Mouse (Mus musculus) heart, embryonic 13.5 days (tissue): ENCODE measurements at regions not wholly inside any gene's neighbourhood (a gene's known extent, or its start where the extent isn't known, plus 50 kb on each side); places are given as distances from the start of the nearest gene placed in this dataset.

Experiments used
- ATAC-seq: fragments of 200-750 bp; cut with Nextera tagmentation; 2 replicates; pipeline ENCODE4 v1.8.0; 2017; ENCODE audit warnings: moderate TSS enrichment; ENCODE audit not compliant: insufficient number of reproducible peaks, low FRiP score, low TSS enrichment; ENCODE audit errors: extremely low read depth
- H3K27ac ChIP-seq: fragments of 300-500 bp; sonication (generic); replicated peaks from 2 replicates; pipeline ENCODE4 v1.5.1; 2015; ENCODE audit warnings: moderate library complexity, mild to moderate bottlenecking, inconsistent platforms
- H3K27me3 ChIP-seq: fragments of 300-500 bp; sonication (generic); replicated peaks from 2 replicates; pipeline ENCODE4 v1.6.1; 2015; ENCODE audit warnings: mild to moderate bottlenecking, inconsistent platforms
- H3K36me3 ChIP-seq: fragments of 300-500 bp; sonication (generic); 2 replicates; pipeline ENCODE4 v1.6.1; 2015; ENCODE audit warnings: mild to moderate bottlenecking, inconsistent platforms
- H3K4me1 ChIP-seq: fragments of 300-500 bp; sonication (generic); 2 replicates; pipeline ENCODE4 v1.6.1; 2015; ENCODE audit warnings: inconsistent platforms
- H3K4me2 ChIP-seq: fragments of 300-500 bp; sonication (generic); 2 replicates; pipeline ENCODE4 v1.6.1; 2015; ENCODE audit warnings: inconsistent platforms, mild to moderate bottlenecking, moderate library complexity
- H3K4me3 ChIP-seq: fragments of 300-500 bp; sonication (generic); 2 replicates; pipeline ENCODE4 v1.5.1; 2015; ENCODE audit warnings: moderate library complexity, mild to moderate bottlenecking, inconsistent platforms
- H3K9ac ChIP-seq: fragments of 300-500 bp; sonication (generic); 2 replicates; pipeline ENCODE4 v1.6.1; 2015; ENCODE audit warnings: inconsistent platforms, mild to moderate bottlenecking, moderate library complexity
- H3K9me3 ChIP-seq: fragments of 300-500 bp; sonication (generic); 2 replicates; pipeline ENCODE4 v1.6.1; 2016; ENCODE audit warnings: inconsistent platforms
- WGBS: fragments of 180-500 bp; shearing (Covaris S2); methylation state at CpG from one replicate; pipeline ENCODE4 v1.1.7; 2015; ENCODE audit warnings: mixed read lengths; 5-methylcytosine and 5-hydroxymethylcytosine counted together

DNA sequence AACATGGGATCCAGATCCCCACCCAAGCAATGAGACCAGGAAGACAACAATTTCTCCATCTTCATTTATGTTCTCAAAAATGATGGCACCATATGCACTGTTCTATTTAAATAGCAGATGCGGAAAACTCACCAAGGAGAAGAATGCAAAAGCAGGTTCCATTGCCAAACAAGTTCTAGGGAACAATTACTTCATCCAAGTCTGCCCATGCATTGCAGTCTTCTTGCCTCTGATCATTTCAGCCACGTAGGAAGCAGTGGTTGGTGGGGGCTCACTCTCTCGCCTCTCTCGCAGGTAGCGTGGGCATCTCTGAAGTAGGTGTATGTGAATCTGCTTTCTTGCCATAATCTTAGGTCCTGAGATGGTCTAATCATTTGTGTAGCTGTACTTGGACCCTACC, 557.5 kb upstream of the Id2 start:
- H3K4me3 ChIP-seq = no peak overlapping the region
- no peaks in the 10 kb centered on the region; the same call in 1 of the 2 replicates for H3K9me3 ChIP-seq
- no peak overlapping the region for H3K9ac ChIP-seq
- H3K27ac ChIP-seq = no peak overlapping the region
- no peaks in the 10 kb centered on the region for H3K27me3 ChIP-seq
- ATAC-seq = no peak
- 81% methylated on average over 5 of the region's 5 CpGs for WGBS
- no peak overlapping the region for H3K4me2 ChIP-seq
- no peaks in the 10 kb centered on the region for H3K36me3 ChIP-seq
- H3K4me1 ChIP-seq = no peaks in the 10 kb centered on the region

DNA sequence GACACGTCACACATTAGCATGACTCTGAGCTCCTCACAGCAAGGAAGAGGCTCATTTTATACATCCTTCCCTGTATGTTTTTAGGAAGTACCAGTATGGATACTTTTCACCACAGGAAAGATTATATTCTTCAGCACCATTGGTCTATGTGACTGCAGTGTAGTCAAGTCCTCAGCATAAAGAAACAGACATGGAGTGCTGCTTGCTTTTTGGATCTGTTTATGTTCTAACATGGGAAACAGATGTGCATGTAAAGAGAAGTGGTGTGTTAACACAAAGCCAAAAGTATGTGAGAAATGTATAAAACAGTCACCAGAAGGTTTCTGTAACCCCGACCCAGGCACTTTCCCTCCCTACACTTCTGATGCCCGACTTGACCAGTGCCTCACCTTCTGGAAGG, 553.3 kb upstream of the Id2 start:
- Histone ChIP-seq H3K4me1 (0 out of 2 replicates have a peak, but pooled peaks cover 3% of the 10 kb centered on the region), H3K4me3 (no peak overlapping the region), H3K27ac (no peak overlapping the region), H3K27me3 (no peaks in the 10 kb centered on the region), H3K9ac (no peak overlapping the region), H3K4me2 (no peak overlapping the region), H3K9me3 (no peaks in the 10 kb centered on the region), H3K36me3 (no peaks in the 10 kb centered on the region)
- WGBS = 74% methylated on average over 3 of the region's 3 CpGs
- no peak for ATAC-seq

DNA sequence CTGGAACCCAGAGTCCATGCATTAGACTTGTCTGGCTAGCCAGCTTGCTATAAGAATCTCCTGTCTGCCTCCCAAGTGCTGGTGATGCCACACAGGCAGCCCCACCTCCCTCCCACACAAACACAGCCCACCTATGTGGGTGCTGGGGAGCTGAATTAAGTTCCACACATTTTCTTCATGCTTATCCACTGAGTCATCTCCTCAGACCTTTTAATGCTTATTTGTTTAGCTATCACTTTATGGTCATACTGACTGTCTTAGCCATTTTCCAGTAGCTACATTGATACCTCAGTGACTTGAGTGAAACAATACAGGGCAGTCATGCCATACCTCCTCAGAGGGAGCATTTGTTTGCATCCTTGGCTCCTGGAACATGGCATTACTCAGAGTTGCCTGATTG, 531.1 kb upstream of the Id2 start:
- H3K4me1 ChIP-seq = peaks cover 24% of the 10 kb centered on the region
- H3K4me2 ChIP-seq = no peak overlapping the region
- no peak for ATAC-seq
- no peaks in the 10 kb centered on the region for H3K9me3 ChIP-seq
- no peaks in the 10 kb centered on the region for H3K36me3 ChIP-seq
- H3K4me3 ChIP-seq = no peak overlapping the region
- H3K27ac ChIP-seq = no peak overlapping the region
- H3K9ac ChIP-seq = no peak overlapping the region
- H3K27me3 ChIP-seq = no peaks in the 10 kb centered on the region

DNA sequence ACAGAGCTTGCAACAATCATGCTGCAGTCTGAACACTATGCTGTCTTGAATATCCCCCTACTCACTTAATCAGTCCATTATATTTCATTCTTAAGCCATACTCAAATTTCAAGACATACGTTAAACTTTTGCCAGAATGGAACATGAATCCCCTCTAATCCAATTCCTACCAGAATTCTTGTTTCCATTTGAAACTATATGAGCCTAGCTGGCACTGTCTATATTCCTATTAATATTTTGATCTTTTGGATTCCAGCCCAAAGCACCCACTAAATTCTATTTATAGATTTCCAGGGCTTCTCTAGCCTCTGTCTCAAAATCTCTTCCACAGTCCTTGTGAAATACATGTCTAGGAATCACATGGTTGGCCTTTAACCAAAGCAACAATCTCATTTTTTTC, 528.9 kb upstream of the Id2 start:
- WGBS = 74% methylated on average over 1 of the region's 1 CpGs
- Histone ChIP-seq H3K27ac (peak overlapping the region; percentile 43), H3K9me3 (no peaks in the 10 kb centered on the region), H3K4me3 (no peak overlapping the region), H3K36me3 (no peaks in the 10 kb centered on the region), H3K4me1 (peaks cover 24% of the 10 kb centered on the region), H3K27me3 (no peaks in the 10 kb centered on the region), H3K4me2 (no peak overlapping the region), H3K9ac (no peak overlapping the region)
- ATAC-seq = no peak

DNA sequence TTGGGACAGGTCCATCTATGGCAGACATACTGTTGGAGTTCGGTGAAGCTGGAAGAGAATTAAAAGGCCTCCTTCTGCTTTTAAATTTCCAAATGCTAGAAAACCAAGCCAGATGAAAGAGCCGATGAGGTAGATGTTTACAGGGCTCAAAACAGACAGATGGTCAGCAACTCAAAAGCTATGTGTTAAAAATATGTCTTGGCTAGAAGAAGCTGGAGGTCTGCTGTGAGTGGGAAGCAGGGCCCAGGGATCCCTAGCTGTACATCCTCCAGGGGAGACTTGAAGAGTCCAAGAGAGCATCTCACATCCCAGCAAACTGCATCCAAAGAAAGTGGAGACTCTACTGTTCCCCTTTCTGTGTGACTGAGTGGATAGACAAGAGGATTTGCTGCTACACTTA, 526.5 kb upstream of the Id2 start:
- H3K9ac ChIP-seq = no peak overlapping the region
- H3K4me2 ChIP-seq = no peak overlapping the region
- H3K4me3 ChIP-seq = no peak overlapping the region
- WGBS = 86% methylated on average over 2 of the region's 2 CpGs
- H3K4me1 ChIP-seq = peaks cover 24% of the 10 kb centered on the region
- no peak overlapping the region for H3K27ac ChIP-seq
- no peak for ATAC-seq
- no peaks in the 10 kb centered on the region for H3K27me3 ChIP-seq
- no peaks in the 10 kb centered on the region for H3K36me3 ChIP-seq
- H3K9me3 ChIP-seq = no peaks in the 10 kb centered on the region

DNA sequence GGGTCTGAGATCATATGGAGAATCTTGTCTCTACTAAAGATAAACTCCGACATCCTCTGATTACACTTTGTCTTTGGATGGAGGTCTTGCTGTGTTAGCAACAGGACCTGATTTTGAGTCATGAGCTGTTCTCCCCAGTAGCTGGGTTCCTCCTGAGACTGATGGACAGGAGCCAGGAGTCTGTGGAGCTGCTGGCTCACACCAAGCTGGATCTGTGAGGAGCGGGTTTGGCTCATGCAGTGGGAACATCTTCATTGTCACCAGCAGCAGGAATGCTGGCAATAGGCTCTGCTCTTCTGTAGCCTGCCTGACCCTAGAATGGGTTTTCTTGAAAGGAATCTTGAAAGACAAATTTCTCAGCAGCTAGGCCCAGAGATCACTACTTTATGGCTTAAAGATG, 524.2 kb upstream of the Id2 start:
- Histone ChIP-seq H3K27me3 (no peaks in the 10 kb centered on the region), H3K4me2 (no peak overlapping the region), H3K4me3 (no peak overlapping the region), H3K27ac (no peak overlapping the region), H3K9me3 (no peaks in the 10 kb centered on the region), H3K4me1 (peaks cover 19% of the 10 kb centered on the region), H3K9ac (no peak overlapping the region), H3K36me3 (no peaks in the 10 kb centered on the region)
- 74% methylated on average over 2 of the region's 2 CpGs for WGBS
- no peak for ATAC-seq

DNA sequence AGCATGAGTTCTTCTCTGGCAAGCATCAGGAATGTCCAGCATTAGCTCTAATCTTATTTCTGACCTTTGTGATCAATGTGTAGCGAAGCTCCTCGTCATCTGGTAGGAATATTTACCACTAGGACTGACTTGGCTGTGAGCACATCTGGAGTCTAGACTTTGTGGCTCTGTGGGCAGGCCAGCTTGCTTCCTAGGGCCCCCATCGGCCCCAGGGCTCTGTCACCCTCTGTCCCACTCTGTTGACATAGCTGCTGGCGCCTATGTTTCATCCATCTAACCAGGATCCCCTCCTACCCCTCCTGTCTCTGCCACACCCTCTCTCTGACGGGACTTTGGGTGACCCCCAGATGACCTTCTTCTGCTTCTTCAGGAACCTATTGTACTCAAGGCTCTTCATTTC, 520.6 kb upstream of the Id2 start:
- 38% methylated on average over 5 of the region's 5 CpGs for WGBS
- no peak for ATAC-seq
- peaks cover 9% of the 10 kb centered on the region for H3K4me1 ChIP-seq
- H3K27ac ChIP-seq = peak overlapping the region; percentile 24
- no peaks in the 10 kb centered on the region for H3K36me3 ChIP-seq
- H3K27me3 ChIP-seq = no peaks in the 10 kb centered on the region
- no peak overlapping the region for H3K4me2 ChIP-seq
- no peak overlapping the region for H3K9ac ChIP-seq
- H3K9me3 ChIP-seq = no peaks in the 10 kb centered on the region
- no peak overlapping the region for H3K4me3 ChIP-seq

DNA sequence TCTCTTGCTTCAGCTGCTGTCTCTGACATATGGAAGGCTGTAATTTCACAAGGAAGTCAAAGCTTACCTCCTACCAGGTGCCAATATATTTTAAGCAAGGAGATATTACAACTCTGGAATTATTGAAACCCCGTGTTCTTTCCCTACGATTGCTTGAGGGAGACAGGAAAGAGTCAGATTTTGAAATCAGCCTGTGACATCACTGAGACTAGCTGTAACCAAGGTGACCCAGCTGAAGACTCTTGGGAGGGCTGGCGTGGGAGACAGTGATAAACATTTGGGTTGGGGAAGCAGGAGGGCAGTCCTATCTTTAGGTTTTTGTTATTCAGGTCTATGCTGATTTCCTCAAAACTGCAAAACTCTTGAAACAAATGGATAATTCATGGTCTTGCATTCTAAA, 518.4 kb upstream of the Id2 start:
- H3K27me3 ChIP-seq = no peaks in the 10 kb centered on the region
- ATAC-seq = no peak
- no peak overlapping the region for H3K4me3 ChIP-seq
- H3K27ac ChIP-seq = no peak overlapping the region
- no peak overlapping the region for H3K9ac ChIP-seq
- WGBS = 47% methylated on average over 3 of the region's 3 CpGs
- H3K4me1 ChIP-seq = peaks cover 9% of the 10 kb centered on the region
- H3K4me2 ChIP-seq = no peak overlapping the region
- H3K9me3 ChIP-seq = no peaks in the 10 kb centered on the region
- no peaks in the 10 kb centered on the region for H3K36me3 ChIP-seq

DNA sequence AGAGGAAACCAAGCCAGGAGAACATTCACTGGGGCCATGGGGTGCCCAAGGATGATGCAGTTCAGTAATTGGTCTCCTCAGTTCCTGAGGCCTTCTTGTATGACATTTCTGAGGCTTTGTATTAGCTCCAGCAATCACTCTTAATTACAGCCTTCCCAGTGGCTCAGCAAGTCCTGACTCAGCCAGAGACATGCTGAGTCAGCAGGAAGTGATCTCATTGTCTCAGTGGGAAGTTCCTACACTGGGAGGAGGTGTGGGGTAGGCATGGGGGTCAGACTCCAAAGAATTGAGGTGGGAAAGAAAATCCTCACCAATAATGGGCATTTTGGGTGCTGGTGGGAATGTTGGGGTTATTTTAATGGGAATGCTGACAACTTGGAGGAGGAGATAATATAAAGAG, 516.5 kb upstream of the Id2 start:
- Histone ChIP-seq H3K9me3 (no peaks in the 10 kb centered on the region), H3K4me3 (no peak overlapping the region), H3K4me2 (no peak overlapping the region), H3K27ac (no peak overlapping the region), H3K4me1 (peaks cover 16% of the 10 kb centered on the region), H3K36me3 (no peaks in the 10 kb centered on the region), H3K27me3 (no peaks in the 10 kb centered on the region), H3K9ac (no peak overlapping the region)
- ATAC-seq = no peak

DNA sequence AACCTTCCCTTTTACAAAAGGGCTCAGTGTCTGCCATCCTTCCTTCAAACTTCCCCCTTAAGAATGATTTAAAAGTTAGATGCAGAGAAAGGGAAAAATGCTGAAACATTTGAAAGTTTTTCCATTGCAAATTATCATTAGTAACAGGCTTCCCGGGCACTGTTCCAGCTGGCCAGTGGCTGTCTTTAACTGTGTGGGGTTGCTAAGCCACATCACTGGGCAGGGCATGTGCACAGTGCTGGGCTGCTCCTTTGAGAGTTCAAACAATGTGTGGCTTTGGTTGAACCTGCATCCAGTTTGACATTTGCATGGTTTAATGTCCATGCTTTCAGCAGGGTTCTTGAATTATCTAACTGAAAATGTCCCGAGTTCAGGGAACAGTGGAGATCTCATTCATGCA, 512.1 kb upstream of the Id2 start:
- no peak overlapping the region for H3K4me3 ChIP-seq
- no peak for ATAC-seq

DNA sequence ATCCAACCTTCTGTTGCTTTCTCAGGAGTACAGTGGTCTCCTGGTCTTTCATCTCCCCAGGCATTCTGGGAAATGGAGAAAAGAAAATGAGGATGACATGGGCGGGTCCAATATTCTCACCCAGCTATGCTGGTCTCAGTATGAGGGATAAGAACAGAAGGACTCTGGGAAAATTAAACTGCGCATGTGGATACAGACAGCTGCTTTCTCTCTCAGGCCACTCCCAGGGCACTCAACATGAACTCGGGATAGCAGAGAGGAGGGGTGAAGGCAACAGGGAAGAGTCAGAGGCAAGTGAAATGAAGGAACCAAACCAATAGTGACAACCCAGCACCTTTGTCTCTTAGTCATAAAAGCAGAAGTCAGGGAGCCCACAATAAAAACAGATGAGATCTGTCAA, 508.5 kb upstream of the Id2 start:
- H3K27ac ChIP-seq = no peak overlapping the region
- 58% methylated on average over 3 of the region's 3 CpGs for WGBS
- H3K36me3 ChIP-seq = no peaks in the 10 kb centered on the region
- H3K4me3 ChIP-seq = no peak overlapping the region
- ATAC-seq = no peak
- peaks cover 10% of the 10 kb centered on the region for H3K4me1 ChIP-seq
- no peaks in the 10 kb centered on the region for H3K27me3 ChIP-seq
- no peak overlapping the region for H3K9ac ChIP-seq
- H3K4me2 ChIP-seq = no peak overlapping the region
- H3K9me3 ChIP-seq = no peaks in the 10 kb centered on the region

More for the DNA sequence above, 512.1 kb upstream of the Id2 start:
- Histone ChIP-seq H3K9me3 (no peaks in the 10 kb centered on the region), H3K27me3 (no peaks in the 10 kb centered on the region), H3K9ac (no peak overlapping the region), H3K4me2 (no peak overlapping the region), H3K27ac (no peak overlapping the region), H3K4me1 (peaks cover 10% of the 10 kb centered on the region), H3K36me3 (no peaks in the 10 kb centered on the region)
- WGBS = 51% methylated on average over 2 of the region's 2 CpGs

DNA sequence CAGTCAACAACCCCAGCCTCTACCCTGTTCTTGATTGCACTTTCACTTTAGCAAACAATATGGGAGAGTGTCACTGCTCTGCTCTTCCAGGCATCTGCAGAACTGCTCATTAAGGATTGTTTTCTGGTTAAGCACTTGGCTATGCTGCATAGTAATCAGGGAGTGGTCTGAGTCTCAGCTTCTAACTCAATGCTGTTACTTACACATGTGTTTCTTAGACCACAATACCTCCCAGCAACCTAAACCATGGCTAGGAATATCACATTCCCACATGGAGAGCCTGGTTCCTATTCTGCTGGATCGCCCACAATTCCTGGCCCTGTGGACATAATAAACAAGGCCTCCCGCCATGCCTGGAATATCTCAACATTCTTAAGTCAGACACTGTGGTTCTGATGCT, 493.3 kb upstream of the Id2 start:
- Histone ChIP-seq H3K9ac (no peak overlapping the region), H3K36me3 (no peaks in the 10 kb centered on the region), H3K4me2 (no peak overlapping the region), H3K4me3 (no peak overlapping the region), H3K4me1 (no peaks in the 10 kb centered on the region), H3K27me3 (no peaks in the 10 kb centered on the region), H3K9me3 (no peaks in the 10 kb centered on the region), H3K27ac (no peak overlapping the region)
- no peak for ATAC-seq
- WGBS = 80% methylated on average over 2 of the region's 2 CpGs

DNA sequence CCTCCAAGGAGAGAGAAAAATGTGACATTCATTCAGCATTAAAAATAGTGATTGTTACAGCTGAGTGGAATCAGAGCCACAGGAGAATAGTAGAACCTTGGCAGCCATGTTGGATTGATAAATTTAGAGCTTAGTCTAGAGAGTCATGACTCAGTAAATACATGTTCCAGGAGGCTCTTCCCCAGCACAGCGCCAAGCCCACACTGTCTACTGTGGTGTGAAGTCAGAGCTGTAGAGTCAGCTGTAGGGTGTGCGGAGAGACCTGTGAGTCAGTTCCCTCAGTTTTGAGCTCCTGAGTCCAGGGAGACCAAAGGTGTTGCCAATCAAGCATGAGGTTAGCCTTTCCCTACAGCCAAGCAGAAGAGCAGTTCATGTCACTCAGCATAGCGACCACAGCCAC, 488.8 kb upstream of the Id2 start:
- no peaks in the 10 kb centered on the region for H3K27me3 ChIP-seq
- no peak for ATAC-seq
- H3K4me2 ChIP-seq = no peak overlapping the region
- no peak overlapping the region for H3K27ac ChIP-seq
- no peak overlapping the region for H3K9ac ChIP-seq
- no peaks in the 10 kb centered on the region for H3K9me3 ChIP-seq
- H3K36me3 ChIP-seq = no peaks in the 10 kb centered on the region
- H3K4me3 ChIP-seq = no peak overlapping the region
- peaks cover 5% of the 10 kb centered on the region; the same call in 1 of the 2 replicates for H3K4me1 ChIP-seq
- 80% methylated on average over 3 of the region's 3 CpGs for WGBS
